Mouse (Mus musculus): Measurements from ENCODE around the gene Slc26a9.

Slc26a9 gene

GRCm38 (mm10) chr1:131736494-131736893 is 7.3 kb upstream of the Slc26a9 start:
- CTCF ChIA-PET, result no interaction called here

DNA sequence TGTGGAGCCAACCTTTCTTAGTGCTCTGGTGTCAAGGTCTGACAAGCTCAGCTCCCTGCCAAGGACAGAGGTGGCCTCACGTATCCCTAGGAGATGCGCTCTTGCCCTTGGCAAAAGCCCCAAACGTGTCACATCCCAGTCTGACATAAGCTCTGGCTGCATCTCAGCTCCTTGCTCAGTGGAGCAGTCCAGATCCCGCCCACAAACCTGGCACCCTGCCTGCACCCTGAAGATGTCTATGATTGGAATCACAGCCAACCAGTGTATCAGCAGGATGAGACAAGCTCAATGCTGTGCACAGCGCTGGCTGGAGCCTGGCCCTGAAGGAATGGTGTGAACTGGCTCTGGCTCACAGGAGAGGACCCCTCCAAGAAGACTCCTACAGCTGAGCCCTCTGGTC is 6.6 kb upstream of the Slc26a9 start:
- CTCF ChIA-PET, result no interaction called here

DNA sequence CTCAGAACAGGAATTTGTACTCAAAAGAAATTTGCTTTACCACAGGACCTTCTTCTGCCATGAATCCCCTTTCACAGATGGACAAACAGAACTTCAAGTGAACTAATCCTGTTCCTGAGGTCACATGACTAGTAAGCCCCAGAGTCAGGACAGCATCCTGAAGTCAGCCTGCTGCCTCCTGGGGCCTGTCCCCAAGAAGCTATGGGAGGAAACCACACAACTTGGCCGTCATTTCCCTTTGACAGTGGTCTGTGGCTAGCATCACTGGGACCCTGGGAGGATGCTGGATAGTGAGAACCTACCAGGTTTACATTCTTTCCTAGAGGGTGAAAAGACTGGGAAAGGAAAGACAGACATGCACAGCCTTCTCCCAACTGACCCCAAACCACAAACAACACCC is 5.1 kb upstream of the Slc26a9 start:
- CTCF ChIA-PET, result no interaction called here

DNA sequence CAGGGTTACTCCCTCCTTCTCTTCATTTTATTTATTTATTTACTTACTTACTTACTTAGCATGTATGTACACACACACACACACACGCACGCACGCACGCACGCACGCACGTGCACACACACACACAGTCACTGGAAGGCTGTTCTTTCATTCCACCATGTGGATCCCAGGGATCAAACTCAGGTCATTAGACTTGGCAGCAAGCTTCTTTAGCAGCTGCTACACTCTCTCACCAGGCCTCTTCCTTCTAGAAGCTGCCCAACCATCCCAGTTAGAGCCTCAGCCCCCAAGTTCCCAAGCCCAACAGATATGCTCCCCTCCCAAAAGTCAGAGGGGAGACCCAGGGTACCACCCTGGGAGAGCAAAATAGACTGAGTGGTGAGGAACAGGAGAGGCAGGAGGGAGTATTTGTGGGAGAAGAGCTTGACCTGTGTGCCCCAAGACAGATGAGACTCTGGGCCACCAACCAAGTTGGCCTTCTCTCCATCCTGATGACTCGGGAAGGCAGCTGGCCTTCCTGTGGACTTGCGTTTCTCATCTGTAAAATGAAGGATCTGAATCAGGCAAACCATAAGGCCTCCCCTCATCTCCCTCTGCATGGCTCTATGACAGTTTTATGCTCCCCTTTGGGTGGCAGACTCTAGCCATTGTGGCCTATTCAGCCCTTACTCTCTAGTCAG is 4.2 kb upstream of the Slc26a9 start:
- CTCF ChIA-PET, result no interaction called here

DNA sequence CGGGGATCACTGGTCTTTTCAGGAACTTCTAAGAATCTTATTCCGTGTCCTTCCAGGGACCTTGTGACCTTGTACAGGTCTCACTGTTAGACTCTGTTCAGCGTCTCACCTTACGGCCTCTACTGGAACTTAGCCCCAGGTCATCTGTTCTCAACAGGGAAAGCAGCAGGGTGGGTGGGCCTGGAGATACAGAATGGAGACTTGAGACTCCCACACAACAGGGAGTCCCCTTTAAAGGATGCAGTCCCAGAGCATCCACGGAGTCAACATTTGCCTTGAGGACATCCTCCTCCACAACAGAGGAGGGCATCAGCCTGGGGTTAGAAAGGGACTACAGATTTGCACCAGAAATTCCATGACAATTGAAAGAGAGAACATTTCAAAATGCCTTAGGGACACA is 1.6 kb downstream of the Slc26a9 start:
- CTCF ChIA-PET, result no interaction called here

GRCm38 (mm10) chr1:131747761-131748160 is 3.9 kb downstream of the Slc26a9 start:
- CTCF ChIA-PET, result no interaction called here

- CTCF ChIA-PET, result no interaction called here
These were observed 4.8 kb downstream of the Slc26a9 start for GRCm38 (mm10) chr1:131748636-131749035.

DNA sequence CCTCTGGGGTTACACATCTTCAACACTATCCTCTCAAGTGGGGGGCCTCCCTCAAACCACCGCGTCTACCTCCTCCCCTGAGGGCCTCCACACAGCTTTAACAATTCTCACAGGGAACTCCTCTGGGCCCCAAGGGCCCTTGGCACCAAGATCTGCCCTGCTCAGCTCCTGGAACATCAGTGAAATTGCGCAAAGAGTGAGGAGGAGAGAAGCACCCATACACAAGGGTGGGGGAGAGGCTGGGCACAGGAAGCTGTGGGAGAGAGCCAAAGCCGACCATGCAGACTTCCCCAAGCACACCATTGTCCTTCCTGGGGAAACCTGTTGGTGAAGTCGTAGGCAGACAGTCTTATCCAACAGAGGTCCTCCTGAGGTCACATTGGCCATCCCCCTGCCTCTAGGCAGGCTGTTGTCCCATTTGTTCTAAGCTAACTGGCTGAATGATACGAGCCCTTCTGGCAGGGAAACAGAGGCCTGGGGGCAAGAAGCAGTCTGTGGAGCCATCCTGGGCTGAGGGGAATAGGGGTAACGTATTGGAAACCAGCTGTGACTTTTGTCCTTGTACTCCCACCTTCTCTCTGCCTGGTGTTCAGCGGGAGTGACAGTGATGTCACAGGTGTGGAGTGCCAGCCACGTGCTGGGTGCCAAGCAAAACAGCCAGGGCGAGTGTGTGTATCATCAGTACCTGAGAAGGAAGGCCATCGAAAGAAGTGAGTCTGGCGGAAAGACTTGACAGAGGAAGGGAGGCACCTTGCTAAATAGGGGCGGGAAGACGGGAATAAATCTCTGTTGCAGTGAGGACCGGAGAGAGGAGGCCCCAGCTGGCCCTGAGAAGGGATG is 6.1 kb downstream of the Slc26a9 start:
- CTCF ChIA-PET, result interaction anchor here (0.6 kb wide), 1 partner anchor 874 kb away, joined by 5 read pairs; no protein-coding TSS in a partner anchor

- CTCF ChIA-PET, result no interaction called here
These were observed 7.5 kb downstream of the Slc26a9 start for GRCm38 (mm10) chr1:131751181-131751890.

DNA sequence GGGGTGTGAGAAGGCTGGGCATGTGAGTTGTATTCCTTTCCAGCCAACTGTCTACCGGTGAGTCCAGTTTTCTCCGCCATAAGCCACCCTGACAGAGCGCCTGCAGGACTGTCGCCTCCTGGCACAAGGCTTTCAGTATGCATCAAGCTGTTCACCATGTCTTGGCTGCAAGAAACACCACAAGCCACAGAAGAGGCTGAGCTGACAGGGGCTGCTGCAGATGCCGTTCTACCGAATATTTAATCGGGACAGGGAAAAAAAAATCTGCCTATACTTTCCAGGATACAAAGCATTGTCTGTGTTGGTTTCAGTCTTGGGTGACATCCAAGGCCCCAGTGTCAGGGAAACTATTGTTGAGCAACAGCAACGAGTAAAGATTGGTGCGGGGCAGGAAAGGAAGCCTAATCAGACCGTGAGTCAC is 8.1 kb downstream of the Slc26a9 start:
- CTCF ChIA-PET, result no interaction called here

GRCm38 (mm10) chr1:131754212-131754829 is 10.5 kb downstream of the Slc26a9 start:
- CTCF ChIA-PET, result no interaction called here

- CTCF ChIA-PET, result no interaction called here
These were observed 11.1 kb downstream of the Slc26a9 start for GRCm38 (mm10) chr1:131754916-131755315.

GRCm38 (mm10) chr1:131757211-131757610 is 13.4 kb downstream of the Slc26a9 start:
- CTCF ChIA-PET, result no interaction called here

DNA sequence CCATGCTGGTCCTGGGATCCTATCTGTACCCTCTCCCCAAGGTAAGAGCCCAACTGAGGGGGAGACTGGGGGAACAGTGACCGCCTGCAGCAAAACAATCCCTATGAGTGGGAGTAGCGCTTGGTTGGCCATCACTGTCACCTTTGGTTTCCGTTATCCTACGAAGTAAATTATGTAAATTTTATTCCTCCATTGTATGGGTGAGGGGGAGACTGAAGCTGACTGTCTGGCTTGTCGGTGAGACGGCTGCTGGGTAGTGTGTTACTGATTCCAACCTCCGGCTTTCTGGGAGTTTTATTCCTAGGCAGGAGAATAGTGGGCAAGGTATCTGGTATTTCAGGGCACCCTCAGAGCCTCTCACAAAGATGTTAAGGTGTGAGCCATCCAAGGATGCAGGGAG is 15.0 kb downstream of the Slc26a9 start:
- CTCF ChIA-PET, result no interaction called here

- CTCF ChIA-PET, result interaction anchor here (0.6 kb wide), 1 partner anchor 36 kb away, joined by 5 read pairs; no protein-coding TSS in a partner anchor
These were observed 16.0 kb downstream of the Slc26a9 start for GRCm38 (mm10) chr1:131759667-131760427.

GRCm38 (mm10) chr1:131760428-131760820 is 16.6 kb downstream of the Slc26a9 start:
- CTCF ChIA-PET, result interaction anchor here (0.6 kb wide), 1 partner anchor 35 kb away, joined by 5 read pairs; no protein-coding TSS in a partner anchor

DNA sequence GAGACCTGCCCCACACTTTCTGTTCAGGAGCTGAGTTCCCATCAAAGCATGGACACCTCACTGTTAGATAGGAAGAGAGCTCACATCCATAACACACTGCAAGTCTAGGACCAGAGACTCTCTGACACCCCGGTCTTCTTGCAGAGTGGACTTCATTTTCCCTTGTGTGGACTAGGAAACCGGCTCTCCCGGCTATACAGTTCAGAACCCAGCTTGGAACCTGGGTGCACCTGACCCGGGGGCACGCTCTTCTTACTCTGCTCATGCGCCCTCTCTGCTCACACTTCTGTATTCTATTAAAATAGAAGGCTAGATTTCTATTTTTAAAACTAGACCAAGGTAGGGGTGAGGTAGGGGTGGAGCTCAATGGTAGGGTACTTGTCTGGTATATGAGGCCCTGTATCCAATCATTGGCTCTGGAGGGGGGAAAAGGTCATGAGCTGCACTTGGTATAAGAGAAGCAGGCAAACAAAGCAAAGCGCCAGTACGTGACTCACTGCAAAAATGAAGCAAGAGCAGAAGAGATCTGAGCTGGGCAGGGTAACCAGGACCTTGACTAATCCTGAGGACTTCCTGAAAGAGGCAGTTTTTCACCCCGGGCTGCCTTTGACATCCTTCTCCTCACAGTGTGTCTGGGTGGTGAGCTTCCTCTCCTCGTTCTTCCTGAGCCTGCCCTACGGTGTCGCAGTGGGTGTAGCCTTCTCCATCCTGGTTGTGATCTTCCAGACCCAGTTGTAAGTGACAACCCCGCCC is 17.4 kb downstream of the Slc26a9 start:
- CTCF ChIA-PET, result no interaction called here

- CTCF ChIA-PET, result interaction anchor here (0.8 kb wide), 1 partner anchor 55 kb away, joined by 4 read pairs; no protein-coding TSS in a partner anchor
These were observed 19.9 kb downstream of the Slc26a9 start for GRCm38 (mm10) chr1:131763683-131764082.

DNA sequence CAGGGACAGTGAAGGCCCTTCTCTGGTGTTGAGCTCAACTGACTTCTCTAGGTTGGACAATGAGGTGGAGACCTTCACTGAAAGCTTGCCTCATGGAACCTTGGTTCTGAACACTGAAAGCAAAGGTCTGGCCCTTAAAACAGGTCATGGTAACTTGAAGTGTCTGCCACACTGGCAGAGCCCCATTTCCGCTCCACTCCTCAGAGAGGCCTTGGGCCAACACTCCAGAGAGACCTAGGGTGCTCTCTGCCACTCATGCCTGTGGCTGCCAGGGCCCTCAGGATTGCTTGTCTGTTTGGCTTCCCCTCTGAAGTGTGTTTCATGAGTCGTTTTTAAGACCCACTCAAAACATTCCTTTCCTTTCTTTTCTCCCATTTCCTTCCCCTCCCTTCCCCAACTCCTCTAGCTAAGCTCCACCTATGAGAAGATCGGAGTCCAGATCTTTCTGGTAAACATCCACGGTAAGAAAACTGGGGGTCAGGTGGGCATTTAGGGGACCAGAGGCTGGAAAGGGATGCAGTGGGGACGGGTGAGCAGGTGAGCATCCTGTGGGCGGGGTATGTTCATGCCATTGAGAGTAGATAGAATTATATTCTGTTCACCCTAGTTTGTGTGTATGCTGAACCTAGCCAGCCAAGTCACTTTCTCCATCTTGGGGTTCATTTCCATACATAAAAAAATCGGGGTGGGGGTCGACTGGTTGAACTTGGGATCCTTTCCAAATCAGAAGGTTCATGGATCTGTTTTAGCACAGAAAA is 20.9 kb downstream of the Slc26a9 start:
- CTCF ChIA-PET, result no interaction called here

All from spleen, embryonic (tissue).